Mouse (Mus musculus) midbrain, embryonic 10.5 days (tissue): ENCODE data around the gene Serpinh1. TPM values are rescaled to one million over a fixed set of nuclear protein-coding genes. Genes with fewer than 3 reads are reported as not detected.
A peak's percentile ranks its signal among the peaks of the same experiment; 100 is the strongest.

ENCODE experiments used
- DNase-seq: peaks from one replicate; pipeline ENCODE4 v3.0.0-alpha.2; 2017; ENCODE audit warnings: low spot score
- H3K27ac ChIP-seq: fragments of 300-500 bp; sonication (generic); replicated peaks from 2 replicates; pipeline ENCODE4 v1.5.1; 2016; ENCODE audit warnings: mild to moderate bottlenecking
- H3K27me3 ChIP-seq: fragments of 300-500 bp; sonication (generic); 2 replicates; pipeline ENCODE4 v1.6.1; 2016; ENCODE audit warnings: low read depth, mild to moderate bottlenecking; ENCODE audit not compliant: poor library complexity, severe bottlenecking
- H3K36me3 ChIP-seq: fragments of 300-500 bp; sonication (generic); 2 replicates; pipeline ENCODE4 v1.6.1; 2016; ENCODE audit warnings: mild to moderate bottlenecking, moderate library complexity
- H3K4me1 ChIP-seq: fragments of 300-500 bp; sonication (generic); 2 replicates; pipeline ENCODE4 v1.6.1; 2016
- H3K4me3 ChIP-seq: fragments of 300-500 bp; sonication (generic); 2 replicates; pipeline ENCODE4 v1.5.1; 2016; ENCODE audit warnings: mild to moderate bottlenecking, moderate library complexity
- H3K9me3 ChIP-seq: fragments of 300-500 bp; sonication (generic); replicated peaks from 2 replicates; pipeline ENCODE4 v1.6.1; 2016; ENCODE audit warnings: mild to moderate bottlenecking
- WGBS: fragments of 180-500 bp; shearing (Covaris S2); methylation state at CpG from one replicate; pipeline ENCODE4 v1.1.7; 2016; 5-methylcytosine and 5-hydroxymethylcytosine counted together
- polyA plus RNA-seq: library from polyadenylated mRNA; unstranded; fragments of >200 nt; fragmentation: Nextera tagmentation; extraction: Ambion mirVana; gene quantifications from 2 replicates; pipeline ENCODE4 v1.2.1, GENCODE M21; 2016

Serpinh1 gene
- polyA plus RNA-seq, 1 experiment from 2014 or later, result 882 TPM

DNA sequence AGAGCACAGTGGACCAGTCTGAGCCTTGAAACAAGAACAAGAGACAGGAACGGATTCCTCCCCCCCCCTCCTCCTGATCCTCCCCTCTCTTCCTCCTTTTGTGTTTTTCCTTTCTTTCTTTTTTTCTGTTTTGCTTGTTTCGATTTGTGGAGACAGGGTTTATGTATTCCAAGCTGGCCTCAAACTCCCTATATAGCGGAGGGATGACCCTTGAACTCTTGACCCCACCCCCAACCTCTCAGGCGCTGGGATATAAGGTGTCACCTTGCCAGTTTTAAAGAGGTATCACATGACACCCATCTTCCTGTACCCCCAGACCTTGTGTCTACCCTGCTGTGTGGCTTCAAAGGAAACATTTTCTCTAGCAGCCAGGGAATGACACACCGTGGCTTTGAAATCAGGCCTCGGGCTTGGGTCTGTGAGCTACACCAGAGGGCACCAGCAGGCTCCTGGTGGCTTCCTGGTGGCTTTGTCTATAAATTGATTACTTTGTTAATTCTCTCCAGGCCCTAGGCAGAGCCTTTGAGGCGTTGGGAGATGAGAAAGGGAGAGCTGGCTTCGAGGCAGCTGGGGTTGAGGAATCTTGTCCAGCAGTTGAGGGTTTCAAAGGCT is 7.9 kb upstream of the Serpinh1 start:
- H3K9me3 ChIP-seq, result 0 out of 2 replicates have a peak, but pooled peaks cover 6% of the 10 kb centered on the region
- no peaks in the 10 kb centered on the region for H3K27me3 ChIP-seq
- H3K4me3 ChIP-seq, result peak overlapping the region; percentile 38
- H3K36me3 ChIP-seq, result no peaks in the 10 kb centered on the region
- H3K4me1 ChIP-seq, result peaks cover 52% of the 10 kb centered on the region
- WGBS, result 15% methylated on average over 8 of the region's 8 CpGs
- peak overlapping the region; percentile 95 for H3K27ac ChIP-seq
- peak; percentile 51 for DNase-seq

GRCm38 (mm10) chr7:99360021-99360802 is 7.2 kb upstream of the Serpinh1 start:
- Histone ChIP-seq H3K4me1 (peaks cover 59% of the 10 kb centered on the region), H3K36me3 (no peaks in the 10 kb centered on the region), H3K4me3 (peak overlapping the region; percentile 38), H3K27me3 (no peaks in the 10 kb centered on the region), H3K27ac (peak overlapping the region; percentile 95), H3K9me3 (0 out of 2 replicates have a peak, but pooled peaks cover 6% of the 10 kb centered on the region)
- 9% methylated on average over 10 of the region's 10 CpGs for WGBS
- peak; percentile 93 for DNase-seq

DNA sequence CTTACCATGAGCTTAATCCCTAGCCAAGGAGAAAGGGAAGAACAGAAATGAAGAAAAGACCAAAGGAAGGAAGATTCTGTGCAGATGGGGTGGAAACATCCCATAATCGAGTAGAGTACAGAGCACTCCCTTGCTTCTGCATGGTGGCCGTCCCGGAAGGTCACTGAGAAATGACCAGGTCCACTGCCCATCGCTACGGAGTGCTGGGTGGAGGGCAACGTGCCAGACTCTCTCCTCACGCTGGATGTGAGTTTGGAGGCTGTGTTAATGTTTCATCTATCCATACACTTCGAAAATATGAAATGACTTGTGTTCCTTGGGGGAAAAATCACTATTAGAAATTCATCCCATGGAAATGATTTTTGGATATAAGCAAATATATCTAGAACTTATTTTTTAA is 5.3 kb upstream of the Serpinh1 start:
- no peak for DNase-seq
- Histone ChIP-seq H3K9me3 (0 out of 2 replicates have a peak, but pooled peaks cover 5% of the 10 kb centered on the region), H3K4me3 (no peak overlapping the region), H3K27ac (0 out of 2 replicates have a peak overlapping the region, but pooled peaks have one; percentile 14), H3K4me1 (peaks cover 74% of the 10 kb centered on the region), H3K27me3 (no peaks in the 10 kb centered on the region; the same call in 1 of the 2 replicates), H3K36me3 (no peaks in the 10 kb centered on the region)
- WGBS, result 89% methylated on average over 8 of the region's 8 CpGs

DNA sequence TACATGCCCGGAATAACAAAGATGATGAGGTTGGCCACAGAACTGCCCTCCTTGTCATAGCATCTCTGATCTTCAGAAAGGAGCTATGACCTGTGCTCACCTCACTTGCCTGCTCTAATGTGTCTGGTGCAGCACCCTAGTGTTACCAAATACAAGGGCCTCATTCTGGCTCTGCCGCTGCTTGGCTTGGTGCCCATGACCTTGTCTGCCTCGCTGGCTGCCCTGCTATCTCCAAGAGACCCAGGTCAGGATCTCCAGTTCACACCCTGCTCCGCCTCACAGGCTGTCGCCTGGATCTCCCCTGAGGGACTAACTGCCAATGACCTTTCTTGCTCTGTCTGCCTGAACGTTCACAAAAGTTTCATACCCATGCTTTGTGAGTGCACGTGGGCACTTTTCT is 4.2 kb upstream of the Serpinh1 start:
- H3K9me3 ChIP-seq, result no peaks in the 10 kb centered on the region
- no peak for DNase-seq
- H3K27me3 ChIP-seq, result no peaks in the 10 kb centered on the region; the same call in 1 of the 2 replicates
- 79% methylated on average over 7 of the region's 7 CpGs for WGBS
- H3K4me1 ChIP-seq, result peaks cover 86% of the 10 kb centered on the region
- H3K36me3 ChIP-seq, result no peaks in the 10 kb centered on the region
- H3K4me3 ChIP-seq, result no peak overlapping the region
- H3K27ac ChIP-seq, result peak overlapping the region; percentile 97

GRCm38 (mm10) chr7:99356244-99356930 is 3.3 kb upstream of the Serpinh1 start:
- Histone ChIP-seq H3K4me3 (peak overlapping the region; percentile 38; the same call in 1 of the 2 replicates), H3K9me3 (no peaks in the 10 kb centered on the region), H3K27ac (peak overlapping the region; percentile 97), H3K27me3 (no peaks in the 10 kb centered on the region; the same call in 1 of the 2 replicates), H3K36me3 (no peaks in the 10 kb centered on the region), H3K4me1 (peaks cover 90% of the 10 kb centered on the region)
- WGBS, result 32% methylated on average over 9 of the region's 9 CpGs
- no peak for DNase-seq

DNA sequence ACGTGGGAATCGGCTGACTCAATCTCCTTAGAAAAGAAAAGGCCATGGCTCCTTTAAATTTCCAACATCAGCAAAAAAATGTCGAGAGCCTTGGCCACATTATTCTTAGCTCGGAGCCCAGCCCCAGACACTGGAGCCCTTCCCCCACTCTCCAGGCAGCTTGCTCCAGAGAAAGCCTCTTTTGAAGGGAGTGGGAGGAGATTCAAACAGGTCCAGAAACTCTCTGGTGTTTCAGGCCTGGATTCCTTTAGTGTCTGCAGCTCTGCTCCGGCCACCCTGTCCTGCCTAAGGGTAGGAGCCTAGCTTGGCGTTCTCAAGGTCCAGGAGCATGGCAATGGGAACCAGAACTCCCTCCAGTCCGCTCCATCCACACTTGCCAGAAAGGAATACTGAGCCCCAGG is 2.7 kb upstream of the Serpinh1 start:
- Histone ChIP-seq H3K27ac (peak overlapping the region; percentile 97), H3K9me3 (no peaks in the 10 kb centered on the region), H3K36me3 (no peaks in the 10 kb centered on the region; the same call in 1 of the 2 replicates), H3K4me3 (peak overlapping the region; percentile 38), H3K27me3 (no peaks in the 10 kb centered on the region; the same call in 1 of the 2 replicates), H3K4me1 (peaks cover 90% of the 10 kb centered on the region)
- peak; percentile 82 for DNase-seq
- 7% methylated on average over 7 of the region's 7 CpGs for WGBS

- H3K9me3 ChIP-seq, result no peaks in the 10 kb centered on the region
- H3K4me1 ChIP-seq, result peaks cover 83% of the 10 kb centered on the region
- peak; percentile 84 for DNase-seq
- WGBS, result under 1% methylated on average over 18 of the region's 18 CpGs
- peak overlapping the region; percentile 97 for H3K27ac ChIP-seq
- peaks cover 36% of the 10 kb centered on the region for H3K36me3 ChIP-seq
- H3K4me3 ChIP-seq, result peak overlapping the region; percentile 59
- H3K27me3 ChIP-seq, result no peaks in the 10 kb centered on the region; the same call in 1 of the 2 replicates
These were observed 1.1 kb downstream of the Serpinh1 start for GRCm38 (mm10) chr7:99351802-99352517.

GRCm38 (mm10) chr7:99351104-99351801 is 1.8 kb downstream of the Serpinh1 start:
- peak overlapping the region; percentile 97 for H3K27ac ChIP-seq
- 8% methylated on average over 12 of the region's 12 CpGs for WGBS
- peak; percentile 55 for DNase-seq
- peak overlapping the region; percentile 59 for H3K4me3 ChIP-seq
- peaks cover 43% of the 10 kb centered on the region for H3K36me3 ChIP-seq
- peaks cover 79% of the 10 kb centered on the region for H3K4me1 ChIP-seq
- no peaks in the 10 kb centered on the region for H3K9me3 ChIP-seq
- H3K27me3 ChIP-seq, result no peaks in the 10 kb centered on the region; the same call in 1 of the 2 replicates

DNA sequence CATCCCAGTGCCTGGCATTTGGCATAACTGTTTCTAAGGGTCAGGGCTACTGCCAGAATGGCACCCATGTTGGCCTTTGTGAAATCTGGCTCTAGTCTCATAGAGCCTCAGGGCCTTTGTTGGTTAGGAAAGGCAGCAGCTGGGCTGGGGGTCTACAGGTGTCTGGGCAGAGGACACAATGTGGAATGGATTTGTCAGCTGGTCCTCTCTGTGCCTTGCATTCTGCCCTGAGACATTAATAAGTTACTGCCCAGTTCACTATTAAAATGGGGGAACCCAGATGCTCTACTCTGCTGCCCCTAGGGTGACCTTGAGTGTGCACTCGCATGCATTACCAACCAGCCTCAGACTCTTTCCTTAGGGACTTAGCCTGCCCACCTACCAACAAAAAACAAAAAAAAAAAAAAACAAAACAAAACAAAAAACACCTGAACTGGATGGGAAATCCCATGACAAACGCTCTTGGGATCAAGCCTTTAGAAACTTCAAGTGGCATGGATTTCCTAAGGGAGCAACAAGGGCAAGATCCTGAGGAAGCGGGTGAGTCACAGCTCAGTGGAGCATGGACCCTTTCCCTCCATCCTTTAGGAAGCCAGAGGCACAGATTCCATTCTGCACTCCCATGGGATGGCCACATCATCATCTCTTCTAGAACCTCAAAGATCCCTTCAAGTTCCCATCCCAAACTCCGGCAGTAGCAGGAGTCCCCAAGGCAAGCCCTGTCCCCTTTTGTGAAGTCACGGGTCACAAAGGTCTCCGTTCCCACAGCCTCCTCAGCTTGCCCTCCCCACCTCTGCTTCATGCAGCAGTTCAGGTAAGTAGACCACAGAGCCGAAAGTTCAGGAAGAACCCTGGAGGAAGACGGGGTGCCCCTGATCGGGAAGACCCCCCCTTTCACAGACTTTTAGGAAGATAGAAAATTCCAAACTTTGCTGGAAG is 3.0 kb downstream of the Serpinh1 start:
- Histone ChIP-seq H3K4me1 (peaks cover 67% of the 10 kb centered on the region), H3K27me3 (no peaks in the 10 kb centered on the region; the same call in 1 of the 2 replicates), H3K36me3 (peaks cover 55% of the 10 kb centered on the region), H3K4me3 (peak overlapping the region; percentile 59), H3K9me3 (no peaks in the 10 kb centered on the region), H3K27ac (peak overlapping the region; percentile 97)
- no peak for DNase-seq
- 74% methylated on average over 9 of the region's 9 CpGs for WGBS

DNA sequence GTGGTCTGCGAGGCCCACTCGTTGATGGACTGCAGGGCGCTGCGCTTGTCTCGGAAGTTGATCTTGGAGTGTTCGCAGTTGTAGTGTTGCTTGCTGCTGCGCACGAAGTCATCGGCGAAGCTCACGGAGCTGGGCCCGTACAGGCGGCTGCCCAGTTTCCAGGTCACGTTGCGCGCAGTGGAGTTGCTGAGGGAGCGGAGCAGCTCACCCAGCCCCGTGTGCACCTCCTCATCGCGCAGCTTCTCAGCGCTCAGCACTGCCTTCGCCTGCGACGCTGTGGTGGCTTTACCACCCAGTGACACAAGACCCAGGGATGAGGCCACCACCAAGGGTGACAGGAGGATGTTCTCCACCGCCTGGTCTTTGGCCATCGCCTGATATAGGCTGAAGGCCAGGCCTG is 4.2 kb downstream of the Serpinh1 start:
- peak overlapping the region; percentile 57 for H3K27ac ChIP-seq

DNA sequence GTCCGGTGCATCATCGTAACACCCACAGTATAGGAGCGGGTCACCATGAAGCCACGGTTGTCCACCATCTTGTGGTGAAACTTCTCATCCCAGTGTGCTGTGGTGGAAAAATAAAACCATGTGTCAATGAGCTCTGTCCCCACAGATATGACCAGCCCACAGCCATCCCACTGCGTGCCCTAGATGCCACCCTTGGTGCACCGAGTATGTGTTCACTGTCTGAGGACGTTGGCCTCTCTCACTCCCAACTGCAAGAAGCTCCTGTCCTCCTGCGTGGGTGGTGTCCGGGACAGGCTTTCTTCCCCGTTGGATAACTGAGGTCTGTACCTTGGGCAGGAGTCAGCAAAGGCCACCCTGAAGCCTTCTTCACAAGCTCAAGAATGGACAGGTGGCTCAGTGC is 5.8 kb downstream of the Serpinh1 start:
- 97% methylated on average over 10 of the region's 10 CpGs for WGBS
- peaks cover 76% of the 10 kb centered on the region for H3K36me3 ChIP-seq

More for the DNA sequence above, 4.2 kb downstream of the Serpinh1 start:
- no peak overlapping the region for H3K4me3 ChIP-seq
- DNase-seq, result no peak
- H3K36me3 ChIP-seq, result peaks cover 67% of the 10 kb centered on the region
- peaks cover 55% of the 10 kb centered on the region for H3K4me1 ChIP-seq
- WGBS, result 97% methylated on average over 26 of the region's 26 CpGs
- no peaks in the 10 kb centered on the region for H3K9me3 ChIP-seq
- no peaks in the 10 kb centered on the region; the same call in 1 of the 2 replicates for H3K27me3 ChIP-seq

More for the DNA sequence above, 5.8 kb downstream of the Serpinh1 start:
- H3K4me1 ChIP-seq, result peaks cover 39% of the 10 kb centered on the region
- H3K4me3 ChIP-seq, result no peak overlapping the region
- DNase-seq, result no peak
- H3K9me3 ChIP-seq, result no peaks in the 10 kb centered on the region
- no peak overlapping the region for H3K27ac ChIP-seq
- H3K27me3 ChIP-seq, result no peaks in the 10 kb centered on the region
